Mouse (Mus musculus): Measurements from ENCODE around the gene Rev1. TPM values are rescaled to one million over a fixed set of nuclear protein-coding genes. Genes with fewer than 3 reads are reported as not detected.

Gene Rev1
- polyA plus RNA-seq, 1 experiment from 2014 or later = 31.7 TPM

DNA sequence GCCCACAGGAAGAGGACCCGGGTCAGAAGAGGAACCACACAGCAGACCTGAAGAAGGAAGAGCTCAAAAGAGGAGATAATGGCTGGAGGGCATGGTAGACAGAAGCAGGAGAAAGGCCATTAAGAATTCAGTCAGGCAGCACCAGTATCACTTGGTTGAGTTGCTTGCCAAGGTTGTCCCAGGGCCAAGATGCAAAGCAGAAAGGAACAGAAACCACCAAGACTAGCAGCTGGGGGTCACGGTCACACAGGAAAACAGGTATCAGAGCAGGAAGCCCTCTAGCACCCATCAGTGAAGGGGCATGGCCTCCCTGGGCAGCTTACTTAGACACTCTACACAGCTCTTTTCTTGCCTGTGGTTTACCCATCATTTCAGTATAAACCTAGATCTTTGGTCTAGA, 9.8 kb upstream of the Rev1 start:
- H3K9me3 ChIP-seq (ENCODE audit: control insufficient read depth, low read length) = no peaks in the 10 kb centered on the region
- 90% methylated on average over 2 of the region's 2 CpGs for WGBS

DNA sequence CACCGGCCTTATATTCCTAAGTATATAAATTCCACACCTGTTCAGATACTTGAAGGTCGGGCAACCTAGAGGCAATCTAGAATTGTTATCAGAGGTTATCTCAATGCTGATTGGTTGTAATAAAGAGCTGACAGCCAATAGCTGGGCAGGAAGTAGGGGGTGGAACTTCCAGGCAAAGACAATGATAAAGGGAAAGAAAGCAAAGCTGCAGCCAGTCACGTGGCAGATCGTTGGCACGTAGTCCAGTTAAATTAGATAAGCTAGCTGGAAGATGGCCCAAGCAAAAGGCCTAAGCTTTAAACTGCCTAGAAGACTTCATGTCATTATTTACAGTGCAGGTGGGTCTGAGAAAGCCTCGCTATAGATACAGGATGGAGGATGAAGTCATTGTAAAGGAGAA, 3.3 kb upstream of the Rev1 start:
- 75% methylated on average over 6 of the region's 6 CpGs for WGBS
- peaks cover 8% of the 10 kb centered on the region; the same call in 1 of the 2 replicates for H3K4me1 ChIP-seq (ENCODE audit: control insufficient read depth, insufficient read depth, low read length)
- no peak for DNase-seq (ENCODE audit: low spot score)

More for the DNA sequence above, 9.8 kb upstream of the Rev1 start:
- no peak overlapping the region for H3K27ac ChIP-seq (replicated peaks; ENCODE audit: low read depth, low read length)
- no peak overlapping the region for H3K9ac ChIP-seq (ENCODE audit: low read length)
- DNase-seq (ENCODE audit: low spot score) (no peak), ATAC-seq (ENCODE audit: insufficient number of reproducible peaks, low FRiP score, low TSS enrichment, low read depth) (no peak)
- no peak overlapping the region for H3K4me3 ChIP-seq (ENCODE audit: low read depth, low read length)
- no peaks in the 10 kb centered on the region for H3K36me3 ChIP-seq (ENCODE audit: control insufficient read depth, insufficient read depth, low read length)
- H3K4me2 ChIP-seq (ENCODE audit: low read depth, severe bottlenecking) = no peak overlapping the region
- no peaks in the 10 kb centered on the region for H3K4me1 ChIP-seq (ENCODE audit: control insufficient read depth, insufficient read depth, low read length)
- no peaks in the 10 kb centered on the region for H3K27me3 ChIP-seq (ENCODE audit: control insufficient read depth, insufficient read depth, low read length)

DNA sequence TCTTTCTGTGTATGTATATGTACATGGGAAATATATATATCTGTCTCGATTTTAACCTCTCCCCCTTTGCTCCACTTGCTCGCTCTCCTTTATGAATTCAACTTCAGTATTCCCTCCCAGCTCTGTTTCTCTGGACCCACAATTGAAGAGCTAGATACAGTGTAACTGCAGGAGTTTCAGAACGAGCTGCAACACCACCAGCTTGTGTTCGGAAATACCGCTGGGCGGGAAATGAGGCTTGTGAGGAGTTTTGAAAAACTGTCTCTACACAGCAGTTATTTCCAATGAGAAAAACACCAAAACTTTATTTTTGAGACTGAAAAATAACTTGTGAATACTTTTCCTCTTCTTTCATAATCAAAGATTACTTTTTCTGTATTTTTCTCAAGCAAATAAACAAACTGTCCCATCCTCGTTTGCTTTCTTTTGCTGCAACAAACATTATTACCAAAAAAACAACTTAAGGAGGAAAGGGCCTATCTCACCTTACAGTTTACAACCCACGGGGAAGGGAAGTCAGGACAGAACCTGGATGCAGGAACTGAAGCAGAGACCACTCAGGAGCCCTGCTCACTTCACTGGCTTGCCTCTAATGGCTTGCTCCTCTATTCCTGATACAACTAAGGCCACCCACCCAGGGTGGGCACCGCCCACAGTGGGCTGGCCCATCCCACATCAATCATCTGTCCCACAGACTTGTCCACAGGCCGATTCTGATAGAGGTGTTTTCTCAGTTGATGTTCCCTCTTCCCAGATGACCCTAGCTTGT, 1.3 kb upstream of the Rev1 start:
- no peak for DNase-seq (ENCODE audit: low spot score)
- Histone ChIP-seq H3K4me1 (ENCODE audit: control insufficient read depth, insufficient read depth, low read length) (peaks cover 11% of the 10 kb centered on the region; the same call in 1 of the 2 replicates), H3K4me2 (ENCODE audit: low read depth, severe bottlenecking) (no peak overlapping the region), H3K27me3 (ENCODE audit: control insufficient read depth, insufficient read depth, low read length) (no peaks in the 10 kb centered on the region), H3K36me3 (ENCODE audit: control insufficient read depth, insufficient read depth, low read length) (0 out of 2 replicates have a peak, but pooled peaks cover 2% of the 10 kb centered on the region), H3K9ac (ENCODE audit: low read length) (no peak overlapping the region; the same call in 1 of the 2 replicates), H3K27ac (replicated peaks; ENCODE audit: low read depth, low read length) (no peak overlapping the region), H3K4me3 (ENCODE audit: low read depth, low read length) (no peak overlapping the region), H3K9me3 (ENCODE audit: control insufficient read depth, low read length) (no peaks in the 10 kb centered on the region)
- WGBS = 51% methylated on average over 10 of the region's 10 CpGs
- ATAC-seq (ENCODE audit: insufficient number of reproducible peaks, low FRiP score, low TSS enrichment, low read depth) = no peak

More for the DNA sequence above, 3.3 kb upstream of the Rev1 start:
- no peaks in the 10 kb centered on the region for H3K27me3 ChIP-seq (ENCODE audit: control insufficient read depth, insufficient read depth, low read length)
- H3K27ac ChIP-seq (replicated peaks; ENCODE audit: low read depth, low read length) = no peak overlapping the region
- no peak for ATAC-seq (ENCODE audit: insufficient number of reproducible peaks, low FRiP score, low TSS enrichment, low read depth)
- no peak overlapping the region for H3K4me2 ChIP-seq (ENCODE audit: low read depth, severe bottlenecking)
- no peak overlapping the region for H3K4me3 ChIP-seq (ENCODE audit: low read depth, low read length)
- no peaks in the 10 kb centered on the region for H3K36me3 ChIP-seq (ENCODE audit: control insufficient read depth, insufficient read depth, low read length)
- no peak overlapping the region for H3K9ac ChIP-seq (ENCODE audit: low read length)
- H3K9me3 ChIP-seq (ENCODE audit: control insufficient read depth, low read length) = no peaks in the 10 kb centered on the region

DNA sequence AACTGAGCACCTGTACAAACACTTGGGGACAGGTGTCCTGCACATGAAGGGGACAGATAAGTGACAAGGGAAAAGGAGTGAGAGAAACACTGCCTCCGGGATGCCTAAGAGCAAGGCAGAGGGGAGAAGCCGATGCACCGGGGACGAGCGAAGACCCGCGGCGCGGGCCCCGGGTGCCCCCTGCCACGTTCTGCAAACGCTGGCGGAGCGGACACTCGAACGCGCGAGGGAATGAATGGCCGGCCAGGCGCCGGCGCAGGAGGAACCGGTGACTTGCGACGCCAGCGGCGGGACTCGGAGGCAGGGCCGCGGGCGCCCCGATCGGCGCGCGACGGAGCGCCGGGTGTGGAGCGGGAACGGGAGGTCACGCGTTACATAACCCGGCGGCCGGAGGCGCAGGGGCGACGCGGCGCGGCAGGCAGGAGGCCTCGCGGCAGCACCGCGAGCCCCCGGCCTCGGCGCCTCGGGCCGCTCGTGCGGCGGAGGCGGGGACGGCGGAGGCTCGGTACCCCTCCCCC, 623 bp downstream of the Rev1 start:
- Histone ChIP-seq H3K4me2 (ENCODE audit: low read depth, severe bottlenecking) (peak overlapping the region; percentile 87), H3K4me1 (ENCODE audit: control insufficient read depth, insufficient read depth, low read length) (peaks cover 11% of the 10 kb centered on the region; the same call in 1 of the 2 replicates), H3K9me3 (ENCODE audit: control insufficient read depth, low read length) (no peaks in the 10 kb centered on the region), H3K27ac (replicated peaks; ENCODE audit: low read depth, low read length) (peak overlapping the region; percentile 89), H3K27me3 (ENCODE audit: control insufficient read depth, insufficient read depth, low read length) (no peaks in the 10 kb centered on the region), H3K4me3 (ENCODE audit: low read depth, low read length) (peak overlapping the region; percentile 87), H3K36me3 (ENCODE audit: control insufficient read depth, insufficient read depth, low read length) (0 out of 2 replicates have a peak, but pooled peaks cover 2% of the 10 kb centered on the region), H3K9ac (ENCODE audit: low read length) (peak overlapping the region; percentile 89)
- DNase-seq (ENCODE audit: low spot score) (peak; percentile 68), ATAC-seq (ENCODE audit: insufficient number of reproducible peaks, low FRiP score, low TSS enrichment, low read depth) (no peak; the same call in none of the 2 replicates)
- WGBS = under 1% methylated on average over 62 of the region's 68 CpGs

DNA sequence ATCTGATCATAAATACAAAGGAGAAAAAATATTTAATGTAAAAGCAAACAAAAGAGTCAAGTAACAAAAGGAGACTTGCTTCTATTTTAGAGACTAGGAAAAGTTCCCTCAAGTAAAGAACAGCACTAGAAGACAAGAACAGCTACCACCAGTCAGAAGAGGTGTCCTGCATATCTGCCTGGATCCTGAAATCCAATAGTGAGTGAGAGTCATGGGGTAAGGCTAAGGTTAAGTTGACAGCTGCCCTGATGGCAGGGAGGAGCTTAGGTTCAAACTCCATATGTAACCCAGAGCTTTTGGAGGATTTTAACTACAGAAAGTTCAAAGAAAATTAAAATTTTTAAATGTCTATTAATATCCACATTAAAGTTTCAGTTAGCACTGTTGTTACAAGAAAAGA, 2.6 kb downstream of the Rev1 start:
- 0 out of 2 replicates have a peak, but pooled peaks cover 2% of the 10 kb centered on the region for H3K36me3 ChIP-seq (ENCODE audit: control insufficient read depth, insufficient read depth, low read length)
- H3K9me3 ChIP-seq (ENCODE audit: control insufficient read depth, low read length) = no peaks in the 10 kb centered on the region
- no peaks in the 10 kb centered on the region for H3K27me3 ChIP-seq (ENCODE audit: control insufficient read depth, insufficient read depth, low read length)
- no peak overlapping the region for H3K27ac ChIP-seq (replicated peaks; ENCODE audit: low read depth, low read length)
- no peak overlapping the region for H3K9ac ChIP-seq (ENCODE audit: low read length)
- no peak overlapping the region for H3K4me2 ChIP-seq (ENCODE audit: low read depth, severe bottlenecking)
- ATAC-seq (ENCODE audit: insufficient number of reproducible peaks, low FRiP score, low TSS enrichment, low read depth) (no peak), DNase-seq (ENCODE audit: low spot score) (no peak)
- peaks cover 11% of the 10 kb centered on the region; the same call in 1 of the 2 replicates for H3K4me1 ChIP-seq (ENCODE audit: control insufficient read depth, insufficient read depth, low read length)
- H3K4me3 ChIP-seq (ENCODE audit: low read depth, low read length) = no peak overlapping the region

DNA sequence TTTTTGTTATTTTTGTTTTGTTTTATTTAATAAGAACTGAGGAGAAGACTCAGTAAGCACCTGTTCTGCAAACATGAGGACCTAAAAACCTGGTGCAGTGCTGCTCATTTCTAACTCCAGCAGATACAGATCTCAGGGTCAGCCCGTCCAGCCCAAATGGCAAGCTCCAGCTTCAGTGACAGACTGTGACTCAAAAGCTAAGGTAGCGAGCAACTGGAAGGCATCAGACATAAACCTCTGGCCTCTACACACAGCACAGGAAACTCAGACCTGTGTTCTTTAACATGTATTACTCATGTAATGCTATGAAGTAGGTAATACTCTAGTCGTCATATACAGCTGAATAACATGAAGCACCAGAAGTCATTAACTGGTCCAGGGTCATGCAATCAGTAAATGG, 3.2 kb downstream of the Rev1 start:
- Histone ChIP-seq H3K4me1 (ENCODE audit: control insufficient read depth, insufficient read depth, low read length) (peaks cover 11% of the 10 kb centered on the region; the same call in 1 of the 2 replicates), H3K27me3 (ENCODE audit: control insufficient read depth, insufficient read depth, low read length) (no peaks in the 10 kb centered on the region), H3K36me3 (ENCODE audit: control insufficient read depth, insufficient read depth, low read length) (0 out of 2 replicates have a peak, but pooled peaks cover 2% of the 10 kb centered on the region), H3K4me3 (ENCODE audit: low read depth, low read length) (no peak overlapping the region), H3K4me2 (ENCODE audit: low read depth, severe bottlenecking) (no peak overlapping the region), H3K9me3 (ENCODE audit: control insufficient read depth, low read length) (no peaks in the 10 kb centered on the region), H3K9ac (ENCODE audit: low read length) (no peak overlapping the region), H3K27ac (replicated peaks; ENCODE audit: low read depth, low read length) (no peak overlapping the region)
- DNase-seq (ENCODE audit: low spot score) (no peak), ATAC-seq (ENCODE audit: insufficient number of reproducible peaks, low FRiP score, low TSS enrichment, low read depth) (no peak)
- 85% methylated on average over 3 of the region's 3 CpGs for WGBS

DNA sequence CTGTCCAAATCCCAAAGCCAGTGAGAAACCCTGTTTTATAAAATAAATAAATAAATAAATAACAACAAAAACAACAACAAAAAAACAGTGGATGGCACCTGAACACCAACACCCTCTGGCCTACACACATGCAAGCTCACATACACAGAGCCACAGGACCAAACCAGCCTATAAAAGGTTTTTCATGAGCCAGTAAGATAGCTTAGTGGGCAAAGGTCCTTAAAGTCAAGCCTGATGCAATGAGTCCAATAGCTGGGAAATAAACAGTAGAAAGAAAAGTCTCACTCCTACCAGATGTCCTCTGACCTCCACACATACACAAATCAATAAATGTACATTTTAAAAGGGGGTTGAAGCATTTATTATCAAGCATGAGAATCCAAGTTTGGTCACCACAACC, 5.3 kb downstream of the Rev1 start:
- ATAC-seq (ENCODE audit: insufficient number of reproducible peaks, low FRiP score, low TSS enrichment, low read depth) = no peak
- Histone ChIP-seq H3K36me3 (ENCODE audit: control insufficient read depth, insufficient read depth, low read length) (0 out of 2 replicates have a peak, but pooled peaks cover 2% of the 10 kb centered on the region), H3K9ac (ENCODE audit: low read length) (no peak overlapping the region), H3K4me1 (ENCODE audit: control insufficient read depth, insufficient read depth, low read length) (peaks cover 6% of the 10 kb centered on the region; the same call in 1 of the 2 replicates), H3K9me3 (ENCODE audit: control insufficient read depth, low read length) (no peaks in the 10 kb centered on the region), H3K4me3 (ENCODE audit: low read depth, low read length) (no peak overlapping the region), H3K4me2 (ENCODE audit: low read depth, severe bottlenecking) (no peak overlapping the region), H3K27ac (replicated peaks; ENCODE audit: low read depth, low read length) (no peak overlapping the region), H3K27me3 (ENCODE audit: control insufficient read depth, insufficient read depth, low read length) (no peaks in the 10 kb centered on the region)
- no peak for DNase-seq (ENCODE audit: low spot score)

DNA sequence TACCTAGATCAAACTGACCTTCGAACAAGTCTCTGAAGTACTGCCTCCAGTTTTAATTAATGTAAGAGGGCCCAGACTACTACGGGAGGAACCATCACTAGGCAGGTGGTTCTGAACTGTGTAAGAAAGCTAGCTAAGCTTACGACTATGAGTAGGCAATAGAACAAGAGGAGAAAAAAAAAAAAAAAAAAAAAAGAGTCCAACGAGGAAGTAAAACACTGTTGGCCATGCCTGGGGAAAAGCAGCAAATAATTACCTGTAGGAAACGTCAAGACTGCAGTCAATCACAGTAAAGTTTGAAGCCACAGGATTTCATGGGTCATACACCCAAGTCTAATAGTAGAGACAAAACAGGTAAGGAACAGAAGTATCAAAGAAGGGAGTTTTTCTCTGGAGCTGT, 8.7 kb downstream of the Rev1 start:
- H3K4me3 ChIP-seq (ENCODE audit: low read depth, low read length) = no peak overlapping the region
- WGBS = 70% methylated on average over 5 of the region's 5 CpGs

More for the DNA sequence above, 8.7 kb downstream of the Rev1 start:
- Histone ChIP-seq H3K9me3 (ENCODE audit: control insufficient read depth, low read length) (no peaks in the 10 kb centered on the region), H3K36me3 (ENCODE audit: control insufficient read depth, insufficient read depth, low read length) (no peaks in the 10 kb centered on the region; the same call in 1 of the 2 replicates), H3K27me3 (ENCODE audit: control insufficient read depth, insufficient read depth, low read length) (no peaks in the 10 kb centered on the region), H3K4me1 (ENCODE audit: control insufficient read depth, insufficient read depth, low read length) (no peaks in the 10 kb centered on the region), H3K27ac (replicated peaks; ENCODE audit: low read depth, low read length) (no peak overlapping the region), H3K9ac (ENCODE audit: low read length) (no peak overlapping the region), H3K4me2 (ENCODE audit: low read depth, severe bottlenecking) (no peak overlapping the region)
- ATAC-seq (ENCODE audit: insufficient number of reproducible peaks, low FRiP score, low TSS enrichment, low read depth) (no peak), DNase-seq (ENCODE audit: low spot score) (no peak)
